In the genomic region with DNA sequence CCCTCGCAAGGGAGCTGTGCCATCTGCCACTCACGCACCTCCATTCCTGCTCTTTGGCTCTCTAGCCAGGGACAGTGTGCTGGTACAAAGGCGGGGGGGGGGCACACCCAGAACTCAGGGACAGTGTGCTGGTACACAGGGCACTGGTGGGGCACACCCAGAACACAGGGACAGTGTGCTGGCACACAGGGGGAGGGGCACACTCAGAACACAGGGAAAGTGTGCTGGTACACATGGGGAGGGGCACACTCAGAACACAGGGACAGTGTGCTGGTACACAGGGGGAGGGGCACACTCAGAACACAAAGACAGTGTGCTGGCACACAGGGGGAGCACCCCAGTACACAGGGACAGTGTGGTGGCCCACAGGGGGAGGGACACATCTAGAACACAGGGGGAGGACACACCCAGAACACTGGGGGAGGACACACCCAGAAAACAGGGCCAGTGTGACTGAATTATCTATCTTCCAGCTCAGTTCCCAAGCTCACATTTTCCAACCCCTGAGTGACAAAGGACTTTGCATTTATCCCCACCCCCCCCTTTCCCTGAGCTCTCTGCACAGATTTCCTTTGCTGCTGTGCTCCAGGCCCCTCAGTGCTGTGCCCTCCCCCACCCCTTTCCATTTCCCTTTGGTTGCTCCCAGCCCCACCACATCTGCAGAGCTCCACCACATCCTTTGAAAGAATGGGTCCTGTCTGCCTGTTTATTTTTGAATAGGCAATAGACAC, we compare ENCODE assay signal across 8 mouse cellular contexts. TPM values are rescaled to one million over a fixed set of nuclear protein-coding genes. Genes with fewer than 3 reads are reported as not detected.
DNase-seq lines count a peak whose midpoint lies in the region; ATAC-seq lines count a peak whose summit lies in the region.

No protein-coding gene starts in this region.

- H3K27ac ChIP-seq in heart, embryonic 11.5 days (ENCODE audit: low read depth, low read length) = peak overlapping the region; percentile 89
- peak overlapping the region; percentile 87 for H3K27ac ChIP-seq in embryonic facial prominence, embryonic 10.5 days (replicated peaks)
- H3K27ac ChIP-seq in hindbrain, embryonic 15.5 days (replicated peaks) = peak overlapping the region; percentile 70
- H3K27ac ChIP-seq in lung, embryonic 16.5 days (ENCODE audit: low read length) = peak overlapping the region; percentile 83
- H3K27ac ChIP-seq in stomach, embryonic 15.5 days = peak overlapping the region; percentile 65

- no peaks in the 10 kb centered on the region for H3K27me3 ChIP-seq in heart, embryonic 11.5 days (ENCODE audit: control insufficient read depth, insufficient read depth, low read length)
- H3K27me3 ChIP-seq in embryonic facial prominence, embryonic 10.5 days (replicated peaks; ENCODE audit: low read depth, poor library complexity, severe bottlenecking) = no peaks in the 10 kb centered on the region
- no peaks in the 10 kb centered on the region for H3K27me3 ChIP-seq in hindbrain, embryonic 15.5 days
- H3K27me3 ChIP-seq in lung, embryonic 16.5 days (ENCODE audit: control insufficient read depth, insufficient read depth, low read depth, low read length) = no peaks in the 10 kb centered on the region
- no peaks in the 10 kb centered on the region for H3K27me3 ChIP-seq in stomach, embryonic 15.5 days (replicated peaks)

- 73% methylated on average over 3 of the region's 3 CpGs for WGBS in heart, embryonic 11.5 days (ENCODE audit: insufficient replicate concordance)
- WGBS in embryonic facial prominence, embryonic 10.5 days = 68% methylated on average over 3 of the region's 3 CpGs
- WGBS in hindbrain, embryonic 15.5 days = 31% methylated on average over 3 of the region's 3 CpGs
- 73% methylated on average over 3 of the region's 3 CpGs for WGBS in lung, embryonic 16.5 days
- WGBS in stomach, embryonic 15.5 days = 71% methylated on average over 3 of the region's 3 CpGs

- no peak overlapping the region for H3K4me2 ChIP-seq in heart, embryonic 11.5 days
- H3K4me2 ChIP-seq in hindbrain, embryonic 15.5 days = no peak overlapping the region
- H3K4me2 ChIP-seq in lung, embryonic 16.5 days (ENCODE audit: low read depth, low read length) = no peak overlapping the region
- H3K4me2 ChIP-seq in stomach, embryonic 15.5 days = no peak overlapping the region

- no peaks in the 10 kb centered on the region for H3K36me3 ChIP-seq in heart, embryonic 11.5 days (ENCODE audit: control insufficient read depth, insufficient read depth, low read length)
- H3K36me3 ChIP-seq in embryonic facial prominence, embryonic 10.5 days (replicated peaks) = peaks cover 8% of the 10 kb centered on the region; the same call in 1 of the 2 replicates
- H3K36me3 ChIP-seq in hindbrain, embryonic 15.5 days = no peaks in the 10 kb centered on the region
- no peaks in the 10 kb centered on the region for H3K36me3 ChIP-seq in lung, embryonic 16.5 days (ENCODE audit: control insufficient read depth, insufficient read depth, low read length)
- H3K36me3 ChIP-seq in stomach, embryonic 15.5 days = no peaks in the 10 kb centered on the region

- peak; percentile 59 for ATAC-seq in heart, embryonic 11.5 days (replicated peaks; ENCODE audit: insufficient number of reproducible peaks, low FRiP score, low TSS enrichment)
- ATAC-seq in hindbrain, embryonic 15.5 days (ENCODE audit: low FRiP score, low read depth) = peak; percentile 59
- peak; percentile 82 for ATAC-seq in lung, embryonic 16.5 days (ENCODE audit: low read depth)
- 0 out of 2 replicates have a peak, but pooled peaks have one; percentile 53 for ATAC-seq in stomach, embryonic 15.5 days (ENCODE audit: insufficient read depth, low FRiP score, low read depth)

- H3K9me3 ChIP-seq in heart, embryonic 11.5 days (replicated peaks; ENCODE audit: control insufficient read depth, low read length) = no peaks in the 10 kb centered on the region
- no peaks in the 10 kb centered on the region for H3K9me3 ChIP-seq in embryonic facial prominence, embryonic 10.5 days
- H3K9me3 ChIP-seq in hindbrain, embryonic 15.5 days = no peaks in the 10 kb centered on the region
- no peaks in the 10 kb centered on the region for H3K9me3 ChIP-seq in lung, embryonic 16.5 days (ENCODE audit: control insufficient read depth, low read length)
- no peaks in the 10 kb centered on the region for H3K9me3 ChIP-seq in stomach, embryonic 15.5 days

- no peak for DNase-seq in heart, adult 8-10 months (ENCODE audit: low spot score)
- peak; percentile 57 for DNase-seq in embryonic facial prominence, embryonic 10.5 days (ENCODE audit: low spot score)
- DNase-seq in B cell, adult 2 months = no peak
- DNase-seq in urinary bladder, postnatal 36 days (ENCODE audit: low spot score in 2 of 2) = no peak

- H3K9ac ChIP-seq in heart, embryonic 11.5 days (ENCODE audit: low read depth, low read length) = peak overlapping the region; percentile 40; the same call in 1 of the 2 replicates
- no peak overlapping the region for H3K9ac ChIP-seq in hindbrain, embryonic 15.5 days
- no peak overlapping the region; the same call in 1 of the 2 replicates for H3K9ac ChIP-seq in lung, embryonic 16.5 days (ENCODE audit: low read length)
- H3K9ac ChIP-seq in stomach, embryonic 15.5 days = no peak overlapping the region

- H3K4me1 ChIP-seq in heart, embryonic 11.5 days (ENCODE audit: control insufficient read depth, insufficient read depth, low read length) = peaks cover 46% of the 10 kb centered on the region
- H3K4me1 ChIP-seq in embryonic facial prominence, embryonic 10.5 days = peaks cover 62% of the 10 kb centered on the region
- H3K4me1 ChIP-seq in hindbrain, embryonic 15.5 days (replicated peaks) = peaks cover 56% of the 10 kb centered on the region
- peaks cover 19% of the 10 kb centered on the region for H3K4me1 ChIP-seq in lung, embryonic 16.5 days (replicated peaks; ENCODE audit: control insufficient read depth, insufficient read depth, low read length)
- H3K4me1 ChIP-seq in stomach, embryonic 15.5 days = peaks cover 26% of the 10 kb centered on the region

- no peak overlapping the region for H3K4me3 ChIP-seq in heart, embryonic 11.5 days (ENCODE audit: low read depth, low read length)
- peak overlapping the region; percentile 21; the same call in 1 of the 2 replicates for H3K4me3 ChIP-seq in embryonic facial prominence, embryonic 10.5 days
- no peak overlapping the region for H3K4me3 ChIP-seq in hindbrain, embryonic 15.5 days
- H3K4me3 ChIP-seq in lung, embryonic 16.5 days (ENCODE audit: low read length) = no peak overlapping the region
- no peak overlapping the region for H3K4me3 ChIP-seq in stomach, embryonic 15.5 days (replicated peaks)

RNA-seq across cellular contexts. Expression of a gene that starts 58.9 kb away (rescaled TPM):
- polyA plus RNA-seq in heart, embryonic 11.5 days (2014; fragmentation: Nextera tagmentation; extraction: Ambion mirVana) = 12.1 and 14.8 TPM in 2 replicates
- total RNA-seq in heart, adult 8-10 months (2022) = 10 to 100 TPM; 32.7 to 43.3 (median 40.3) TPM
- 9.8 and 13.0 TPM in 2 replicates for polyA plus RNA-seq in embryonic facial prominence, embryonic 10.5 days (2016; fragmentation: Nextera tagmentation; extraction: Ambion mirVana)
- 15.6 and 17.8 TPM in 2 replicates for polyA plus RNA-seq in hindbrain, embryonic 15.5 days (2015; fragmentation: Nextera tagmentation; extraction: Ambion mirVana)
- polyA plus RNA-seq in lung, embryonic 16.5 days (2015; fragmentation: Nextera tagmentation; extraction: Ambion mirVana) = 7.5 and 8.7 TPM in 2 replicates
- 5.4 and 5.6 TPM in 2 replicates for polyA plus RNA-seq in stomach, embryonic 15.5 days (2015; fragmentation: Nextera tagmentation; extraction: Ambion mirVana)
